Mouse (Mus musculus) kidney, adult 2 months (tissue): Measurements from ENCODE around the gene Tmem11. TPM values are rescaled to one million over a fixed set of nuclear protein-coding genes. Genes with fewer than 3 reads are reported as not detected.

Source experiments
- DNase-seq: peaks from one replicate; pipeline ENCODE4 v3.0.0; 2021
- H3K27ac ChIP-seq: fragments of 200-500 bp; 2 replicates; pipeline ENCODE4 v1.5.1; 2012; ENCODE audit warnings: low read depth, low read length, control low read depth, inconsistent platforms; ENCODE audit not compliant: insufficient read depth
- H3K27me3 ChIP-seq: fragments of 200-500 bp; replicated peaks from 2 replicates; pipeline ENCODE4 v1.6.1; 2012; ENCODE audit warnings: mild to moderate bottlenecking, moderate library complexity, low read length, inconsistent platforms; ENCODE audit not compliant: control insufficient read depth, insufficient read depth
- H3K36me3 ChIP-seq: fragments of 200-500 bp; 2 replicates; pipeline ENCODE4 v1.6.1; 2012; ENCODE audit warnings: mild to moderate bottlenecking, moderate library complexity, low read length, inconsistent platforms; ENCODE audit not compliant: control insufficient read depth, insufficient read depth
- H3K4me1 ChIP-seq: fragments of 200-500 bp; 2 replicates; pipeline ENCODE4 v1.6.1; 2011; ENCODE audit warnings: low read length; ENCODE audit not compliant: control insufficient read depth, insufficient read depth
- H3K4me3 ChIP-seq: fragments of 200-500 bp; 2 replicates; pipeline ENCODE4 v1.5.1; 2011; ENCODE audit warnings: mild to moderate bottlenecking, low read depth, low read length, control low read depth; ENCODE audit not compliant: insufficient read depth
- CTCF ChIP-seq: fragments of 200-500 bp; conservative IDR thresholded peaks from 2 replicates; pipeline ENCODE4 v1.5.1; 2011; ENCODE audit warnings: low read depth, mild to moderate bottlenecking, control low read depth, low read length, moderate library complexity, mixed read lengths; ENCODE audit not compliant: insufficient read depth, insufficient read length
- POLR2A ChIP-seq: fragments of 200-500 bp; IDR thresholded peaks from one replicate; pipeline ENCODE4 v1.6.1; 2011; ENCODE audit warnings: low read depth, low read length, control low read depth
- WGBS: fragments of 180-500 bp; shearing (Covaris S2); methylation state at CpG from one replicate; pipeline ENCODE4 v1.1.7; 2018; 5-methylcytosine and 5-hydroxymethylcytosine counted together
- polyA plus RNA-seq: library from polyadenylated mRNA; depleted of rRNA; stranded (reverse); fragments of >200 nt; gene quantifications from 2 replicates; pipeline ENCODE4 v1.2.3, GENCODE M21; 2012

The Tmem11 gene
- polyA plus RNA-seq, 1 experiment: 81.1 TPM

GRCm38 (mm10) chr11:60856587-60856986 is 22.5 kb downstream of the Tmem11 start:
- no peak for TF ChIP-seq POLR2A
- TF ChIP-seq CTCF: no peak
- DNase-seq: no peak
- no peaks in the 10 kb centered on the region; the same call in 1 of the 2 replicates for H3K36me3 ChIP-seq
- WGBS: 44% methylated on average over 3 of the region's 3 CpGs
- H3K27ac ChIP-seq: no peak overlapping the region
- no peak overlapping the region for H3K4me3 ChIP-seq
- H3K4me1 ChIP-seq: no peaks in the 10 kb centered on the region
- H3K27me3 ChIP-seq: no peaks in the 10 kb centered on the region

- Histone ChIP-seq H3K27ac (no peak overlapping the region), H3K4me3 (no peak overlapping the region), H3K4me1 (0 out of 2 replicates have a peak, but pooled peaks cover 3% of the 10 kb centered on the region), H3K36me3 (no peaks in the 10 kb centered on the region), H3K27me3 (no peaks in the 10 kb centered on the region)
- 53% methylated on average over 5 of the region's 5 CpGs for WGBS
- no peak for TF ChIP-seq CTCF
- no peak for TF ChIP-seq POLR2A
- no peak for DNase-seq
Observed at GRCm38 (mm10) chr11:60845415-60845814, 33.7 kb downstream of the Tmem11 start.

- Histone ChIP-seq H3K27me3 (no peaks in the 10 kb centered on the region), H3K4me3 (no peak overlapping the region), H3K27ac (no peak overlapping the region), H3K36me3 (no peaks in the 10 kb centered on the region), H3K4me1 (0 out of 2 replicates have a peak, but pooled peaks cover 5% of the 10 kb centered on the region)
- 88% methylated on average over 5 of the region's 5 CpGs for WGBS
- DNase-seq: no peak
- TF ChIP-seq POLR2A (no peak), CTCF (no peak)
Observed at GRCm38 (mm10) chr11:60843412-60843811, 35.7 kb downstream of the Tmem11 start.

GRCm38 (mm10) chr11:60841467-60842200 is 37.4 kb downstream of the Tmem11 start:
- H3K27ac ChIP-seq: no peak overlapping the region
- 0 out of 2 replicates have a peak, but pooled peaks cover 10% of the 10 kb centered on the region for H3K4me1 ChIP-seq
- no peak for TF ChIP-seq POLR2A
- TF ChIP-seq CTCF: no peak
- H3K4me3 ChIP-seq: no peak overlapping the region
- DNase-seq: no peak
- H3K27me3 ChIP-seq: no peaks in the 10 kb centered on the region
- no peaks in the 10 kb centered on the region for H3K36me3 ChIP-seq
- WGBS: 81% methylated on average over 12 of the region's 12 CpGs

GRCm38 (mm10) chr11:60837644-60838406 is 41.2 kb downstream of the Tmem11 start:
- peak; percentile 65 for DNase-seq
- Histone ChIP-seq H3K36me3 (no peaks in the 10 kb centered on the region), H3K4me3 (no peak overlapping the region), H3K27me3 (no peaks in the 10 kb centered on the region), H3K27ac (no peak overlapping the region), H3K4me1 (0 out of 2 replicates have a peak, but pooled peaks cover 7% of the 10 kb centered on the region)
- WGBS: 55% methylated on average over 10 of the region's 10 CpGs
- TF ChIP-seq POLR2A (no peak), CTCF (no peak)

GRCm38 (mm10) chr11:60836897-60837296 is 42.2 kb downstream of the Tmem11 start:
- TF ChIP-seq CTCF (no peak), POLR2A (no peak)
- H3K4me3 ChIP-seq: no peak overlapping the region
- DNase-seq: no peak
- H3K4me1 ChIP-seq: 0 out of 2 replicates have a peak, but pooled peaks cover 7% of the 10 kb centered on the region
- H3K27ac ChIP-seq: no peak overlapping the region
- WGBS: 94% methylated on average over 6 of the region's 6 CpGs
- no peaks in the 10 kb centered on the region for H3K27me3 ChIP-seq
- no peaks in the 10 kb centered on the region for H3K36me3 ChIP-seq
